Mouse (Mus musculus) embryonic facial prominence, embryonic 14.5 days (tissue): Measurements from ENCODE around the gene Zfp771. TPM values are rescaled to one million over a fixed set of nuclear protein-coding genes. Genes with fewer than 3 reads are reported as not detected.
"Not testable (repeated sequence)": the region's sequence is repeated elsewhere in the genome, so short reads cannot be mapped to it uniquely, and the experiment has no call there.

Source experiments
- ATAC-seq: fragments of 200-750 bp; cut with Nextera tagmentation; 2 replicates; pipeline ENCODE4 v1.8.0; 2017; ENCODE audit warnings: low read depth, moderate number of reproducible peaks, moderate TSS enrichment
- DNase-seq: peaks from one replicate; pipeline ENCODE4 v3.0.0-alpha.2; 2015; ENCODE audit warnings: low spot score
- H3K27ac ChIP-seq: fragments of 300-500 bp; sonication (generic); replicated peaks from 2 replicates; pipeline ENCODE4 v1.5.1; 2014; ENCODE audit warnings: low read depth, mild to moderate bottlenecking, low read length, moderate library complexity
- H3K27me3 ChIP-seq: fragments of 300-500 bp; sonication (generic); replicated peaks from 2 replicates; pipeline ENCODE4 v1.6.1; 2014; ENCODE audit warnings: low read length; ENCODE audit not compliant: control insufficient read depth, insufficient read depth
- H3K36me3 ChIP-seq: fragments of 300-500 bp; sonication (generic); 2 replicates; pipeline ENCODE4 v1.6.1; 2014; ENCODE audit warnings: low read length, mixed read lengths; ENCODE audit not compliant: control insufficient read depth, insufficient read depth
- H3K4me1 ChIP-seq: fragments of 300-500 bp; sonication (generic); 2 replicates; pipeline ENCODE4 v1.6.1; 2014; ENCODE audit warnings: antibody characterized with exemption, low read length; ENCODE audit not compliant: control insufficient read depth, insufficient read depth
- H3K4me2 ChIP-seq: fragments of 300-500 bp; sonication (generic); 2 replicates; pipeline ENCODE4 v1.6.1; 2014; ENCODE audit warnings: low read depth, mild to moderate bottlenecking, low read length, moderate library complexity, mixed read lengths
- H3K4me3 ChIP-seq: fragments of 300-500 bp; sonication (generic); 2 replicates; pipeline ENCODE4 v1.5.1; 2014; ENCODE audit warnings: low read depth, mild to moderate bottlenecking, low read length
- H3K9ac ChIP-seq: fragments of 300-500 bp; sonication (generic); 2 replicates; pipeline ENCODE4 v1.6.1; 2014; ENCODE audit warnings: low read depth, mild to moderate bottlenecking, low read length, moderate library complexity, mixed read lengths
- H3K9me3 ChIP-seq: fragments of 300-500 bp; sonication (generic); 2 replicates; pipeline ENCODE4 v1.6.1; 2016; ENCODE audit warnings: low read length; ENCODE audit not compliant: control insufficient read depth
- WGBS: fragments of 180-500 bp; shearing (Covaris S2); extraction: QIAGEN DNeasy Blood & Tissue Kit; methylation state at CpG from one replicate; pipeline ENCODE4 v1.1.7; 2014; 5-methylcytosine and 5-hydroxymethylcytosine counted together
- polyA plus RNA-seq: library from polyadenylated mRNA; unstranded; fragments of >200 nt; fragmentation: Nextera tagmentation; extraction: Ambion mirVana; gene quantifications from 2 replicates; pipeline ENCODE4 v1.2.1, GENCODE M21; 2014

Gene Zfp771
- polyA plus RNA-seq, 1 experiment from 2014 or later: 53.4 TPM

DNA sequence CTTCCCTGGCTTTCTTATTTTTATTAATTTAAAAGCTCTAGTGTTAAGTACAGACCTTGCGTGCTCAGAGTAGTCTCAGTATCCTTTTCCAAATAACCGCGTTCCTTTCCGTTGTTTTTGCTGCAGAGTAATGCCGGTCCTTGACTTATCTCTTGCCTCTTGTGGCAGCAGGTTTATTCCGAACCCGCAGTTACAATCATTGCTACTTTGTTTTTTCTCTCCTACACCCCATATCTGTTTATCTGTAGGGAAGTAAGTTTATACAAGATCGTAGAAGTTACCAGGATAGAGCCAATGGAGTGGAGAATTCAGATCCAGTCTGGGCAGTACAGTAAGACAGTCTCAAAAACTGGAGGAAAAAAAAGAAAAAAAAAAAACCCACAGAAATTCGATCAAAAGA, 10.3 kb upstream of the Zfp771 start:
- Histone ChIP-seq H3K4me2 (peak overlapping the region; percentile 77), H3K9ac (peak overlapping the region; percentile 90), H3K9me3 (no peaks in the 10 kb centered on the region), H3K4me3 (peak overlapping the region; percentile 93), H3K27me3 (no peaks in the 10 kb centered on the region), H3K27ac (peak overlapping the region; percentile 96), H3K36me3 (peaks cover 51% of the 10 kb centered on the region), H3K4me1 (peaks cover 21% of the 10 kb centered on the region)
- ATAC-seq (no peak), DNase-seq (no peak)
- 5% methylated on average over 9 of the region's 9 CpGs for WGBS

DNA sequence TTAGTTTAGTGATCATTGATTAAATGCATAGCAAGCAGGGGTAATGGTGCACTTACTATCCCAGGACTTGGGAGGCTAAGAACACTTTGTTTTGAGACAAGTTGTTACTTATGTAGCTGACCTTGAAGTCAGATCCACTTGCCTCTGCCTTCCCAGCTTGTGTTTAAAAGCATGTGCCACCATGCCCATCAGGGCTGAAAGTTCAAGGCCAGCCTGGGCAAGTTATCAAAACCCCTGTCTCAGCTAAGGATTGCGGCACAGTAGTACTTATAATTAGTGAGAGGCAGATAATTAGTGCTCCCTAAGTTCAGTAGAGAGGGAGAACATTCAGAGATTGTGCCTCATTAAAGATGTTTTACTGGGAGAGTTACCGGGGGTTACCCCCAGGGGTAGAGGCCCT, 9.3 kb upstream of the Zfp771 start:
- no peaks in the 10 kb centered on the region for H3K9me3 ChIP-seq
- H3K4me1 ChIP-seq: peaks cover 21% of the 10 kb centered on the region
- no peak overlapping the region; the same call in 1 of the 2 replicates for H3K9ac ChIP-seq
- no peak for ATAC-seq
- DNase-seq: no peak
- peaks cover 55% of the 10 kb centered on the region for H3K36me3 ChIP-seq
- H3K4me2 ChIP-seq: peak overlapping the region; percentile 77; the same call in 1 of the 2 replicates
- no peak overlapping the region; the same call in 1 of the 2 replicates for H3K4me3 ChIP-seq
- H3K27ac ChIP-seq: no peak overlapping the region
- H3K27me3 ChIP-seq: no peaks in the 10 kb centered on the region
- 98% methylated on average over 2 of the region's 2 CpGs for WGBS

DNA sequence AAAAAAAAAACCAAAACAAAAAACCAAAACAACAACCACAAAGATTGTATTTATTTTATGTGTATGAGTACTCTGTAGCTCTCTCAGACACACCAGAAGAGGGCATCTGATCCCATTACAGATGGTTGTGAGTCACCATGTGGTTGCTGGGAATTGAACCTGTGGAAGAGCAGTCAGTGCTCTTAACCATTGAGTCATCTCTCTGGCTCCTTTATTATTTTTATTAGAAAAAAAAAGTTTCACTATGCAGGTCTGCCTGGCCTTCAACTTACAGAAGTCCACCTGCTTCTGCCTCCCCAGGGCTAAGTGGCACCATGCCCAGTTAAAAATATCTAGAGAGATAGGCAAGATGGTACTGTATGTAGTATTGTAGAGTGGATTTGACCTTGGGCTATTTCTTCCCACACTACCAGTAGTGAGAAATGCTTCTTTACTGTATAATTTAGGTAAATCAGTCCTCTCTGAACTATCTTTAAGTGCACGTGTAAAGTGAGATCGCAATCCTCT, 660 bp upstream of the Zfp771 start:
- H3K4me1 ChIP-seq: peaks cover 15% of the 10 kb centered on the region
- no peaks in the 10 kb centered on the region for H3K9me3 ChIP-seq
- H3K27me3 ChIP-seq: no peaks in the 10 kb centered on the region
- peak overlapping the region; percentile 96 for H3K9ac ChIP-seq
- peak overlapping the region; percentile 79 for H3K4me2 ChIP-seq
- peaks cover 32% of the 10 kb centered on the region for H3K36me3 ChIP-seq
- peak overlapping the region; percentile 93 for H3K4me3 ChIP-seq
- DNase-seq: no peak
- ATAC-seq: no peak
- H3K27ac ChIP-seq: peak overlapping the region; percentile 92
- WGBS: 19% methylated on average over 2 of the region's 2 CpGs

DNA sequence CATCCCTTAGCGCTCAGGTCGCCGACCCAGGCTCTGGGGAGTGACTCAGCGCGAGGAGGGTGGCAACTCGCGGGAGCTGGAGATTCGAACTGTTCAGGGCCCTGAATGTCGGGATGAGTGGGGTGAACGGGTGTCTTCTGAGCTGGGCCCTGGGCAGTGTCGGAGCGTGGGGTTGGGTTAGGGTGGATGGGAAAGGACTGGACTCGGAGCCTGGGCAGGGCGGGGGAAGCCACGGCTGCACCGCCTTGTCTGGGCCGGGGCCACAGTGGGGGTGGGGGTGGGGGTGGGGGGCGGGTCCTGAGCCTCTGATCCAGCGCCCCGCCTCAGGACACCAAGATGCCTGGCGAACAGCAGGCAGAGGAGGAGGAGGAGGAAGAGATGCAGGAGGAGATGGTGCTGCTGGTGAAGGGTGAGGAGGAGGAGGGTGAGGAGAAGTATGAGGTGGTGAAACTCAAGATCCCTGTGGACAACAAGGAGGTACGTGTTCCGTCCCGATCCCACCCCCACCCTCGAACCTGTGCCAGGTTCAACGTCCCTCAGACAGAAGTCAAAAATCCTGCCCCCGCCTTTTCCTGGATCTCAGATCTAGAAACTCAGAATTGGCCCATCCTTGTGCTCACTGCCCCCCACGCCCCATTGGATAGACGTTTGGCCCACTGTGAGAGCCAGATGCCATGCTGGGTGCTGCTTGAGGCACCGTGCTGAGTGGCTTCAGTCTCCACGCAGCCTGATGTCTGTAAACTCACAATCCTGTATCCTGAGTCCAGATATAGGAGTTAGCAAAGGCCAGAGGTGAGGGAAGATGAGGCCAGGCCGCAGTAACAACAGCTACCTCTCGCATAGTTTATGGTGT, 810 bp downstream of the Zfp771 start:
- Histone ChIP-seq H3K9me3 (no peaks in the 10 kb centered on the region), H3K9ac (peak overlapping the region; percentile 96), H3K4me1 (peaks cover 15% of the 10 kb centered on the region), H3K4me3 (peak overlapping the region; percentile 93), H3K36me3 (peaks cover 36% of the 10 kb centered on the region), H3K27ac (peak overlapping the region; percentile 92), H3K27me3 (no peaks in the 10 kb centered on the region), H3K4me2 (peak overlapping the region; percentile 79)
- WGBS: 9% methylated on average over 23 of the region's 33 CpGs
- DNase-seq (peak; percentile 64), ATAC-seq (peak; percentile 83)

DNA sequence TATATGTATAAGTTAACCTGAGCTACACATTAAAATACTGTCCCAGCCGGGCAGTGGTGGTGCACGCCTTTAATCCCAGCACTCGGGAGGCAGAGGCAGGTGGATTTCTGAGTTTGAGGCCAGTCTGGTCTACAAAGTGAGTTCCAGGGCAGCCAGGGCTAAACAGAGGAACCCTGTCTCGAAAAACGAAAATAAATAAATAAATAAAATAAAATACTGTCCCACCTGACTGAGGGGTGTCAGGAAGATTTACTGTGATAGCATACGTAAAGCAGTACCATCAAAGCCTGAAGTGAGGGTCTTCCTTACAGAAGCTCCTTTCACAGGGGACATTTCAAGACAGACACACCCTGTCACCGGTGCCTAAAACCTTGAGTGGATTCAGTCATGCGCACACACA, 6.4 kb downstream of the Zfp771 start:
- H3K9ac ChIP-seq, H3K27me3 ChIP-seq, ATAC-seq, H3K9me3 ChIP-seq, H3K4me2 ChIP-seq, H3K4me3 ChIP-seq, DNase-seq, H3K27ac ChIP-seq: not testable (repeated sequence)
- WGBS: 94% methylated on average over 8 of the region's 8 CpGs
- peaks cover 53% of the 10 kb centered on the region for H3K36me3 ChIP-seq
- peaks cover 16% of the 10 kb centered on the region for H3K4me1 ChIP-seq

DNA sequence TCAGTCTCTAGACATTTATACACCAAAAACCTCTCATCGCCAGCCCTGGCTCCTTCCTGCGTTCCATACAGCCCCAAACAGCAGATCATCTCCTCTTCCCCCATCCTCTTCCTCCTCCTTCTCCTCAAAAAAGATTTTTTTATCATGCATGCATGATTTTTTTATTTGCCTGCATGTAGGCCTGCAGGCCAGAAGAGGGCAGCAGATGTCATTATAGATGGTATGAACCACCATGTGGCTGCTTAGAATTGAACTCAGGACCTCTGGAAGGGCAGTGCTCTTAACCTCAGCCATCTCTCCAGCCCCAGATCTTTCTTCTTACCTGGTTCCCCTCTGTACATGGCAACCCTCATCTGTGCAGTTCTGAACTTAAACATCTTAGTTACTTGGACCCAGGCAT, 8.3 kb downstream of the Zfp771 start:
- 81% methylated on average over 2 of the region's 2 CpGs for WGBS
- ATAC-seq (no peak), DNase-seq (peak; percentile 38)

DNA sequence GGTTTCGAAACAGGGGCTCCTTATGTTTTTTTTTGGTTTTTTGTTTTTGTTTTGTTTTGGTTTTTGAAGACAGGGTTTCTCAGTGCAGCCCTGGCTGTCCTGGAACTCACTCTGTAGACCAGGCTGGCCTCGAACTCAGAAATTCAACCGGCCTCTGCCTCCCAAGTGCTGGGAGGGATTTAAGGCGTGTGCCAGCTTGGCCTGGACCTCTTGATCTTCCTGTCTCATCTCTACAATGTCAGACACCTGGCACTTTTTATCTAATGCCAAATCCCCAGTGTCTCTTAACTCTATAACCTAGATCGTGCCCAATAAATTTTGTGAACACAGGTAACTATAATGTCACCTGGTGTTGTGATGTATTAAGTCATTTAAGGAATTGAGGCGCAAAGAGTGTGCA, 9.3 kb downstream of the Zfp771 start:
- Histone ChIP-seq H3K27me3 (no peaks in the 10 kb centered on the region), H3K27ac (peak overlapping the region; percentile 70), H3K4me3 (peak overlapping the region; percentile 60), H3K4me2 (peak overlapping the region; percentile 66), H3K9me3 (no peaks in the 10 kb centered on the region), H3K9ac (peak overlapping the region; percentile 64), H3K4me1 (0 out of 2 replicates have a peak, but pooled peaks cover 6% of the 10 kb centered on the region), H3K36me3 (peaks cover 44% of the 10 kb centered on the region)
- WGBS: 77% methylated on average over 6 of the region's 6 CpGs
- no peak for ATAC-seq
- no peak for DNase-seq

More for the DNA sequence above, 8.3 kb downstream of the Zfp771 start:
- Histone ChIP-seq H3K4me2 (no peak overlapping the region), H3K4me1 (0 out of 2 replicates have a peak, but pooled peaks cover 6% of the 10 kb centered on the region), H3K4me3 (no peak overlapping the region), H3K9me3 (no peaks in the 10 kb centered on the region), H3K36me3 (peaks cover 49% of the 10 kb centered on the region), H3K9ac (no peak overlapping the region), H3K27ac (0 out of 2 replicates have a peak overlapping the region, but pooled peaks have one; percentile 15), H3K27me3 (no peaks in the 10 kb centered on the region)

DNA sequence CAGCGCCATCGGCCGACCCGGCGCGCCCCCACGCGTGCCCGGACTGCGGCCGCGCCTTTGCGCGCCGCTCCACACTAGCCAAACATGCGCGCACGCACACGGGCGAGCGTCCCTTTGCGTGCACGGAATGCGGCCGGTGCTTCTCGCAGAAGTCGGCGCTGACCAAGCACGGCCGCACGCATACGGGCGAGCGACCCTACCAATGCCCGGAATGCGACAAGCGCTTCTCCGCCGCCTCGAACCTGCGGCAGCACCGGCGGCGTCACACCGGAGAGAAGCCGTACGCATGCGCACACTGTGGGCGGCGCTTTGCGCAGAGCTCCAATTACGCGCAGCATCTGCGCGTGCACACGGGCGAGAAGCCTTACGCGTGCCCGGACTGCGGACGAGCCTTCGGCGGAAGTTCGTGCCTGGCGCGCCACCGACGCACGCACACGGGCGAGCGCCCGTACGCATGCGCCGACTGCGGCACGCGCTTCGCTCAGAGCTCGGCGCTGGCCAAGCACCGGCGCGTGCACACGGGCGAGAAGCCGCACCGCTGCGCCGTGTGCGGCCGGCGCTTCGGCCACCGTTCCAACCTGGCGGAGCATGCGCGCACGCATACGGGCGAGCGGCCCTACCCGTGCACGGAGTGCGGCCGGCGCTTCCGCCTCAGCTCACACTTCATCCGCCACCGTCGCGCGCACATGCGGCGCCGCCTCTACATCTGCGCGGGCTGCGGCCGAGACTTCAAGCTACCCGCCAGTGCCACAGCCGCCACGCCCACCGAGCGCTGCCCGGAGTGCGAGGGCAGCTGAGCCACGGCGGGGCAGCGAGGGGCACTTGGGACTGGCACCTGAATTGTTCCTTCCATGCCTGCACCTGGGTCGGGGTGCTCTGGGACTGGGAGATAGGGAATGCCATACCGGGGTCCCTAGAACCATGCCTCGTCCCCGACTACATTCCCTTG, 10.0 kb downstream of the Zfp771 start:
- Histone ChIP-seq H3K4me2 (peak overlapping the region; percentile 66), H3K27me3 (no peaks in the 10 kb centered on the region), H3K9me3 (no peaks in the 10 kb centered on the region), H3K27ac (peak overlapping the region; percentile 70), H3K9ac (peak overlapping the region; percentile 64), H3K36me3 (peaks cover 40% of the 10 kb centered on the region), H3K4me1 (0 out of 2 replicates have a peak, but pooled peaks cover 6% of the 10 kb centered on the region), H3K4me3 (peak overlapping the region; percentile 60)
- 2% methylated on average over 42 of the region's 136 CpGs for WGBS
- DNase-seq (peak; percentile 99), ATAC-seq (peak; percentile 97)
